Mouse (Mus musculus) CD8-positive naive resting alpha-beta T cell, adult 2 months (primary cell): Measurements from ENCODE around the gene Slc8b1.

Experiments used
- DNase-seq, 2 experiments: peaks; one replicate each; pipeline ENCODE4 v3.0.0; 2022; ENCODE audit warnings: low read depth in 2 of 2, low spot score in 2 of 2

Gene Slc8b1

GRCm38 (mm10) chr5:120566101-120566500 lies 55.1 kb downstream of the Slc8b1 start:
- no peak for DNase-seq

GRCm38 (mm10) chr5:120566681-120567252 lies 55.8 kb downstream of the Slc8b1 start:
- DNase-seq, result no peak

- no peak for DNase-seq
These were observed 56.3 kb downstream of the Slc8b1 start for GRCm38 (mm10) chr5:120567253-120567701.

- no peak for DNase-seq
These were observed 56.8 kb downstream of the Slc8b1 start for GRCm38 (mm10) chr5:120567761-120568211.

- DNase-seq, result no peak
These were observed 57.4 kb downstream of the Slc8b1 start for GRCm38 (mm10) chr5:120568336-120568768.

GRCm38 (mm10) chr5:120568964-120569363 lies 58.0 kb downstream of the Slc8b1 start:
- no peak for DNase-seq

- DNase-seq, result no peak
These were observed 58.8 kb downstream of the Slc8b1 start for GRCm38 (mm10) chr5:120569791-120570190.

- no peak for DNase-seq
These were observed 59.4 kb downstream of the Slc8b1 start for GRCm38 (mm10) chr5:120570289-120570897.

- no peak for DNase-seq
These were observed 60.2 kb downstream of the Slc8b1 start for GRCm38 (mm10) chr5:120571056-120571740.

GRCm38 (mm10) chr5:120574469-120575063 lies 63.6 kb downstream of the Slc8b1 start:
- no peak for DNase-seq

- DNase-seq, result no peak
These were observed 65.9 kb downstream of the Slc8b1 start for GRCm38 (mm10) chr5:120576781-120577301.

- peak; percentile 35 to 48 for DNase-seq
These were observed 67.0 kb downstream of the Slc8b1 start for GRCm38 (mm10) chr5:120577935-120578441.

GRCm38 (mm10) chr5:120578504-120579081 lies 67.6 kb downstream of the Slc8b1 start:
- DNase-seq, result peak; percentile 73 to 79

GRCm38 (mm10) chr5:120579211-120579897 lies 68.4 kb downstream of the Slc8b1 start:
- DNase-seq, result peak; percentile 22 to 27

GRCm38 (mm10) chr5:120579898-120580626 lies 69.1 kb downstream of the Slc8b1 start:
- DNase-seq, result no peak

GRCm38 (mm10) chr5:120582002-120582401 lies 71.0 kb downstream of the Slc8b1 start:
- no peak for DNase-seq

GRCm38 (mm10) chr5:120583511-120583910 lies 72.5 kb downstream of the Slc8b1 start:
- DNase-seq, result no peak
